Mouse (Mus musculus) v-Abl transformed pro-B cells (cell line): ENCODE results near the gene Cox8b.

Source experiments
- in situ Hi-C, 2 experiments: fragments of 400-800 bp; cut with MboI; formaldehyde crosslinking; loops; one replicate each; pipeline ENCODE4 v1.15.1; 2025; ENCODE audit not compliant: unreplicated experiment in 2 of 2

Cox8b gene

DNA sequence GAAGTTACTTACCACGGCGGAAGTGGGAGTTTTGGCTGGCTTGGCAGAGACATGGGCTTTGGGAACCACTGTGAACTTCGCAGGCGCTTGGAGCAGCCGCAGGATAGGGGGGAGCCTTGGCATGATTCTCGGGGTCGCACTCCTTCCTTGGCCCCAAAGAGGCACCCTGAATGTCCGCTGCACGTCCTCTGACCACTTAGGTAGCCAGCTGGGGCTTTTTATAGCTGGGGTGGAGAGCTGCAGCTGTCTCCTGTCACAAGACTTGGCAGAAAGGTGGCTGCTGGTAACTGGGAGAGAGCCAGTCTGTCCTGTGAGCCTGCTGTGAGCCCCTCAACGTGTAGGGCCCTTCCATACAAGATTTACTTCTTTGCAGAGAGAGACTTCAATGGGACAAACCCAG is at the start of gene Cox8b:
Gene Cox8b (minus strand): TSS at position 227 of the 400 bp plus-strand sequence.
- in situ Hi-C loops = loop anchor here (5.0 to 10.0 kb wide), 3 partner anchors 58 to 935 kb away; no protein-coding TSS in a partner anchor

DNA sequence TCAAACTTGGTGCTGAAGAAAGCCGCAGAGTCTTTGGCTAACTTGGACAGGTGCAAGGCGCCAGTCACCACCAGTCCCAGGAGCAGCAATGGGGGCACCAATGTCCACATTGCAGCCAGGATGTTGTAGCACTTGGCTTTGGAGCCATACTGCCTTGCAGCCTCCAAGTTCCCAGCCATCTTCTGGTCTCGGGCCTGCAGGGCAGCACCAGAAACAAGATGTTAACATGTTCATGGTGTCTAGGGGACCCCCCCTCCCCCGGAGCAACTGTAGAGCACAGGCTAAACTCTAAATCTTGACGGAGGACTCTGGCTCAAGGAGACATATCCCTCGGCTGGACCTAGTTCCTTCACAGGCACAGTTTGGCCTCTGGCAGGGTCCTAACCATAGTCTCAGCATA is 49.0 kb upstream of the Cox8b start:
- in situ Hi-C loops = loop anchor here in 1 of 2 experiments (5.0 kb wide), 1 partner anchor 37 kb away; no protein-coding TSS in a partner anchor

DNA sequence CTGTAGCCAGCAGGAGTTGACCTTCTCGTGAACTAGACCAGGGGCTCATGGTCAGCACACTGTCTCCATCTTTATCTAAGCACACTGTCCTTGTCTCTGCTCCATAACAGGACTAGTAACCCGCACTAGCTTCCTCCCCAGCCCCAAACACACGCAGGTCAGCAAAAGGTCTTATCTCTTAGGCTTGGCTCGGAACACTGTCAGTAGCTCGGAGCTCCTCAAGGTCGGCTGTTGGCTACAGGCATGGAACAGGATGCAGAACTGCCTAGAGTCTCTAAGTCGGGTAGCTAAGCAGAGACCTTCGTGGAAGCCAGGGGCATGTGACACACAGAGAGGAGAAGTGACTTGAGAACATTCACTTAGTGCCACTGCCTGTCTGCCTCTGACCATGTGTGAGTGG is 47.9 kb upstream of the Cox8b start:
- in situ Hi-C loops = loop anchor here in 1 of 2 experiments (5.0 kb wide), 1 partner anchor 36 kb away; no protein-coding TSS in a partner anchor

DNA sequence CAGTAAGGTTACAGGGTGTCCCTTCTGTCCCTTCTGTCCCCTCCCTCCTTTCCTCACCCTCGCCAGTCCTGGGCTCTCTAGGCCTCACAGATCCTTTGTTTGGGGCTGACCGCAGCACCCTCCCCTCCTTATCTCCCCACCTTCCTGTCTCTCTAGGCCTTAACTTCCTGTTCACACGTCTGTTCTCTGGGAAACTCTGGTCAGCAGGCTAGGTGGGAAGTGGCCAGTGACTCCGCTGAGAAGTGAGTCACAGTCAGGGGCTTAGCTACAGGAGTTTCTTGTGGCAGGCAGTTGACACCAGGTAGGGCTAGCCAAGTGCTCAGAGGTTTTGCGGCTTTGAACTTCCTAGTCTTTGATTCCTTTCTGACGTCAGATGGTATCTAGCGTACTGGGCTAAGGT is 46.7 kb upstream of the Cox8b start:
- in situ Hi-C loops = loop anchor here in 1 of 2 experiments (5.0 kb wide), 1 partner anchor 35 kb away; no protein-coding TSS in a partner anchor

- in situ Hi-C loops = loop anchor here in 1 of 2 experiments (5.0 kb wide), 1 partner anchor 34 kb away; no protein-coding TSS in a partner anchor
Observed at GRCm38 (mm10) chr7:140946311-140946710, 46.1 kb upstream of the Cox8b start.

- in situ Hi-C loops = loop anchor here in 1 of 2 experiments (5.0 kb wide), 1 partner anchor 33 kb away; no protein-coding TSS in a partner anchor
Observed at GRCm38 (mm10) chr7:140945247-140945646, 45.0 kb upstream of the Cox8b start.

DNA sequence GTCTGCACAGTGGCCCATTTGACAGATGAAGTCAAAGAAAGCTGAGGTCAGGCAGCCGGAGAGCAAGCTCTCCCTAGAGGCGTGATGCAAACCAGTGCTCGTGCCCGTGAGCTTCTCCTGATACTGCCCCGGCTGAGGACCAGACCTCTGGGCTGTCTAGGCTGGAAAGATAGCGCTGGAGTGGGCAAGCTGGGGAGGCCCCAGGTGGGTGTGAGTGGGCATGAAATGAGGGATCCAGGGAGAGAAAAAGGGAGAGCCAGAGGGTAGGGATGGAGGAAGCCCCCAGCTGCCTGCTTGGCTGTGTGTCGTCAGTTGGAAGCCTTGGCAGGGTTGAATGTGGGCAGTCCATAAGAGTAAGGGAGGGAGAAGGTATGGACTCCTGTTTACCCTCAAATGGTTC is 44.0 kb upstream of the Cox8b start:
- in situ Hi-C loops = no loop called here

DNA sequence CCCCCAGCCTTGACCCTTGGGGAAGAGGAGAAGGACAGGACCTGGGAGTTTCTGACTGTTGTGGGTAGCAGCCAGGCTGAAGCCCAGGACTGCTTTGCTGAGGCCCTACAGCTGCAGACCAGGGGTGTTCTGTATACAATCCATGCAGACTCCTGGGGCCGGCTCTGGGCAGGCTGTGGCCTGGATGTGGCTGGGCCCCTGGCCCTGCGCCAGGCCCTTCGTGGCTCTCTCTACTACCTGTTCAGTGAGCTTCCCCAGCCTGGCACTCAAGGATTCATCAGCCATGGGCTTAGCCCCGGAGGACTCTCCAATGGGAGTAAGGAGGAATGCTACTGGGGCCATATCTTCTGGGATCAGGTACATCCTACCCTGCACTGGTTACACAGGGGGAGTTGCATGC is 43.1 kb upstream of the Cox8b start:
- in situ Hi-C loops = no loop called here

DNA sequence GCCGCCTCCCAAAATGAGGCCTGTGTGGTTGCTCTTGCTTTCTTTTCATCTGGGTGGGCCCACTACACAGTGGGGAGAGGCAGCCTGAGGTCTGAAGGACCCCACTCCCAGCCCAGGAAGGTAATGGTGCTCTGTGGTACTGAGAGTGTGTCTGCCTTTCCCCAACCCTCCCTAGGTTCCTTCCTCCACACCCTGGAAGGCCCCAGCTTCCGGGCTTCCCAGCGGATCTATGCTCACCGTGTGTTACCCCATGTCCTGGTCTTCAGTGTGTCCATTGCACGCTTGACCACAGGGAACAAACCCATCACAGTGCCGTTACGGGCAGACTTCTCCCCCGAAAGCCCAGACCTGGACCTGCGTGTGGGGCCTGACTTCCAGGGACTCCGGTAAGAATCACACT is 42.6 kb upstream of the Cox8b start:
- in situ Hi-C loops = no loop called here

DNA sequence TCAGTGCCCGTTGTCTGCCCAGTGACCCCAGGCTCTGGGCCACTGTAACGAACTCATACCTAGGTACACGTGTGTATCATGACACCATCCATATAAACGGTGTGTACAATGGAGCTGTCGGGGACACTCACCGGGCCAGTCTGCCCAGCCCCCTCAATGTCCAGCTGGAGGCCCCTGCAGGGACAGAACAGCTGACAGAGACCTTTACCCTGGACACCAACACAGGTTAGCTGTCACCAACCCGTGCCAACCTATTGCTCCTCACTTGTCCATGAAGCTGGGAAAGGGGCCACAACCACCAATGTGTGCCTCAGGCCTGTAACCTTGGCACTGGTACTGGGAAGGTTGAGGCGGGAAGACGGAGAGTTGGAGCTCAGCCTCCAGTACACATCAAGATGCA is 42.1 kb upstream of the Cox8b start:
- in situ Hi-C loops = no loop called here

DNA sequence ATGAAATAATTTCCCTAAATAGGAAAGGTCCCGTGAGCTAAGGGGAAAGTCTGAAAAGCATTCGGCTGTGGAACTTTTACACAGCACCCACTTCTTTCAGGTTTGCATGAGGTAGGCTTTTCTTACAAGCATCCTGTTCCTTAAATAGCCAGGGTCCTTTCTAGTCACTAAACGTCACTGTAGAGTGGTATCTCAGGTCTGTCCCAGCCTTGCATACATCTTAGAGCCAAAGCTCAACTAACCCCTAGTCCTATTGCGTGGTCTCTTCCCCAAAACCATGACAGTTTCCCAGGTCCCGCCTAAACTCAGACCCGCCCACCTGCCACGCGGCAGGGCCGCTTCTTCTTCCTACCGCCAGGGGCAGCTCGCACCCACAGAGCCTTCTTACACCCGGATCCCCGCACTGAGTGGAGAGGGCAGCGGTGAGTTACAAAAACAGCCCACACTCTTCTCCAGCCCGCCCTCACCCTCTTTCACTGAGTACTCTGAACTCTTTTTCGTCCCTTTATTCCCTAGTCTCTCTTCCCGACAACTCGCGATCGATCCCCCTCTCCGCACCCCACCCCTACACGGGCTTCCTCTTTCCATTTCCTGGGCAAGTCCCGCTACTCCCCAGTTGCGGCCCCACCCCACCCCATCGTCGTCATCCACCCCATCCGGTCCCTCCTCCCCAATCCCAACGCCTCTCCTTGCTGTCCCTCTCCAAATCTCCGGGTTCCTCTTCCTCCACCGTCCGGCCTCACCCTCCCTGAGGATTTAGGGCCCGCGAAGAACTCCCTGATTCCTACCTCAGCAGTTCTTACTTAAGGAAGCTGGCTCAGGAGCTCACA is 41.2 kb upstream of the Cox8b start, which contains the start of gene Pgghg:
Gene Pgghg (plus strand): TSS at position 170 of the 830 bp plus-strand sequence.
- in situ Hi-C loops = no loop called here

- in situ Hi-C loops = no loop called here
Observed at GRCm38 (mm10) chr7:140939669-140940171, 39.5 kb upstream of the Cox8b start.

- in situ Hi-C loops = no loop called here
Observed at GRCm38 (mm10) chr7:140938896-140939295, 38.6 kb upstream of the Cox8b start.

DNA sequence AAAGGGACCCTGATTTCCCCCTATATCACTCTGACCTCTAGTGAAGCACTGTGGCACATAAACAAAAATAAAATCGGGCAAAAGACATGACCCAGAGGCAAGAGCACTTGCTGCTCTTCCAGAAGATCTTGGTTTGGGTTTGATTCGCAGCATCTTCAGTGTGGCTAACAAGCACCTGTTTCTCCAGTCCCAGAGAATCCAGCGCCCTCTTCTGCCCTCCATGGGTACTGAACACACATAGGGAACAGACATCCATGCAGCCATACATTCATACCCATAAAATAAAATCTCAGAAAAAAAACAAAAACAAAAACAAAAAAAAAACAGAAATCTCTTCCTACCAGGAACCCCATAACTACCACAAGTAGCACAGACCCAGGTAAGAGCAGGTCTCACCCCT is 38.2 kb upstream of the Cox8b start:
- in situ Hi-C loops = no loop called here

DNA sequence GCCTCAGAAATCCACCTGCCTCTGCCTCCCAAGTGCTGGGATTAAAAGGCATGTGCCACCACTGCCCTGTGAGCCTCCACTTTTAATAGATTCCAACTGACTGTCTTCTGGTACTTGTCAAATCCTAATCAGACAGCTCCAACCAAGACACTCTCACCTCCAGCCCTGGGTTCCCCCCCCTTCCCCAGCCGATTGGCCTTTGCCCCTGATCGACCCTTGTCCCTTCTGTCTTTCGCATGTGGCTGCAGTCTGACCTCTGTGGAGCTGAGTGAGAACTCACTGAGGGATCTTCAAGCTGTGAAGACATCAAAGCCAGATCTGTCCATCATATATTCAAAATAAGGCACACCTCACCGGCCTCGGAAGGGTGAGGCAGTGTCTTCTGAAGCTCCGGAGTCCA is 26.9 kb upstream of the Cox8b start:
- in situ Hi-C loops = no loop called here

DNA sequence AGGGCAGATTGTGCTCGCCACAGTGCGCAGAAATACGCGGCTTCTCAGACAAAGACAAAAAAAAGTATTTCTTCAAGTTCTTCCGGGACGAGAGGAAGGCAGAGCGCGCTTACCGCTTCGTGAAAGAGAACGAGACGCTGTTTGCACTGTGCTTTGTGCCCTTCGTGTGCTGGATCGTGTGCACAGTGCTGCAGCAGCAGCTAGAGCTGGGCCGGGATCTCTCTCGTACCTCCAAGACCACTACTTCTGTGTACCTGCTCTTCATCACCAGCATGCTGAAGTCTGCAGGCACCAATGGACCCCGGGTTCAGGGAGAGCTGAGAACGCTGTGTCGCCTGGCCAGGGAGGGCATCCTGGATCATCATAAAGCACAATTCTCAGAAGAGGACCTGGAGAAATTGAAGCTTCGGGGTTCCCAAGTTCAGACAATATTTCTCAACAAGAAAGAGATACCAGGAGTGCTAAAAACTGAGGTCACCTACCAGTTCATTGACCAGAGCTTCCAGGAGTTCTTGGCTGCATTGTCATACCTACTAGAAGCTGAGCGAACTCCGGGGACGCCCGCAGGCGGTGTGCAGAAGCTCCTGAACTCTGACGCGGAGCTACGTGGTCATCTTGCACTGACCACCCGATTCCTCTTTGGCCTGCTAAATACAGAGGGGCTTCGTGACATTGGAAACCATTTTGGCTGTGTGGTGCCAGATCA is 23.0 kb upstream of the Cox8b start:
- in situ Hi-C loops = no loop called here

DNA sequence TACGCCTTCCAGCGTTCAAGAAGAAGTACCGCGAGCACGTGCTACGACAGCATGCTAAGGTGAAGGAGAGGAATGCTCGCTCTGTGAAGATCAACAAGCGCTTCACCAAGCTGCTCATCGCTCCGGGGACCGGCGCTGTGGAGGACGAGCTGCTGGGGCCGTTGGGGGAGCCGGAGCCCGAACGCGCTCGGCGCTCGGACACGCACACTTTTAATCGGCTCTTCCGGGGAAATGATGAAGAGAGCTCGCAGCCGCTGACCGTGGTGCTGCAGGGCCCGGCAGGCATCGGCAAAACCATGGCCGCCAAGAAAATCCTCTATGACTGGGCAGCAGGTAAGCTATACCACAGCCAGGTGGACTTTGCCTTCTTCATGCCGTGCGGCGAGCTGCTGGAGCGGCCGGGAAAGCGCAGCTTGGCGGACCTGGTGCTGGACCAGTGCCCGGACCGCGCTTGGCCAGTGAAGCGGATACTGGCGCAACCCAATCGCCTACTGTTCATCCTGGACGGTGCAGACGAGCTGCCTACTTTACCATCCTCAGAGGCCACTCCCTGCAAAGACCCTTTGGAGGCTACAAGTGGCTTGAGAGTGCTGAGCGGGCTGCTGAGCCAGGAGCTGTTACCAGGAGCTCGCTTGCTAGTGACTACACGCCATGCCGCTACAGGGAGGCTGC is 22.3 kb upstream of the Cox8b start:
- in situ Hi-C loops = no loop called here

- in situ Hi-C loops = no loop called here
Observed at GRCm38 (mm10) chr7:140921225-140921975, 21.2 kb upstream of the Cox8b start.

DNA sequence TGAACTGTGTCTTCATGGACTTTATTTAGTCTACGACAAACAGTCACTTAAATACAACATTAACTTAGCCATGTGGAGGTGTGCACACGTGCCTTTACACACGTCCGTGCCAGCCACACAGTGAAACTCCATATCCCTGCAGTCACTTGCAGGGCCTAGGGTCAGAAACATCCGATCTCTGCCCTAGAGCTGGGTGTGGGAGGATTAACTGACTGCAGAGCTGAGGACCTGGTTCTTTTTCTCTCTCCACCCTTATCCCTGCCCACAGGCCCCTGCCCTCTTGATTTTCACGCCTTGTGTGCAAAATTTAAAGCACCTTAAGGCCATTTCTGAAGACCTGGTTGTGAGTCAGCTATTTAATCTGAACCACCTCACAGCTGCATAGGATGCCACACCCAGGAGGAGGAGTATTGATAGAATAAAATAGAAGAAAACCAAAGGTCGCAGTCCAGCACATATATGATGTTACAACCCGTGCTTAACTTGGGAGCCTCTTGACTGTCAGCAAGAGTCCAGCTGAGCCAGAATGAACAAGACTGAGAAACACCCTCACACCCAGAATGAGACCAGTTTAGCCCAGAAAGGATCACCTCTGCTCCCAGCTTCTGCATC is 20.3 kb upstream of the Cox8b start, which contains the start of gene Nlrp6:
Gene Nlrp6 (plus strand): TSS at position 485 of the 612 bp plus-strand sequence.
- in situ Hi-C loops = no loop called here
